Comparison of ENCODE assay signal across 15 mouse cellular contexts in the genomic region with DNA sequence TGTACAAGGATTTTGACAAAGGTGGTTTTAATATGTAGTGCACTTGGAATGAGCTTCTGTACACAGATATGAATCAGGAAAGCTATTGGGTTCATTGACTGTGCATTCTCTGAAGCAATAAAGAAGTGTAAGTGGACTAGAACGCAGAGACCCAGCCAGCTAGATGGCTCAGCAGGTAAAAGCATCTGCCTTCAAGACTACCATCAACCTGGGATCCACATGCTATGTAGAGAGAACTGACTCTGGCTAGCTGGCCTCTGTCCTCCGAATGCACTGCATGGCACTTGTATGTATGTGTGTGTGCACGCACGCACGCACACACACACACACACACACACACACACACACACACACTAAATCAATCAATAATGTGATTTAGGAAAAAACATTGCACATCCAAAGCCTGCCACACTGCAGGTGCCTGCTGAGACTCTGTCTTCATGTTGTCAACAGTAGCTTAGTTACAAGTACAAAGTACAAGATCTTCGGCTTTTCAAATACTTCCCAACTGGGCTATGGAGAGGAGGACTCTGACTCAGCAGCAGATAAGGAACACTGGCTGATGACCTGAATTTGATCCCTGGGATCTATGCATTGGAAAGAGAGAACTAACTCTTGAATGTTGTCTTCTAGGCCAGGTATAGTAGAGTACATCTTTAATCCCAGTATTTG. TPM values are rescaled to one million over a fixed set of nuclear protein-coding genes. Genes with fewer than 3 reads are reported as not detected.
DNase-seq lines count a peak whose midpoint lies in the region; ATAC-seq and TF ChIP-seq lines count a peak whose summit lies in the region.
"Had no signal": no experiment of that assay in that cellular context is flagged by ENCODE, and none has a peak within 500 bp of the region (broad histone marks: within the 10 kb centered on the region; RNA-seq: fewer than 3 reads in every experiment).

No protein-coding gene starts in this region.

- ATAC-seq in embryonic facial prominence, embryonic 15.5 days (ENCODE audit: insufficient number of reproducible peaks, low FRiP score, low TSS enrichment, low read depth), result no peak
- peak; percentile 73 for ATAC-seq in stomach, embryonic 15.5 days (ENCODE audit: insufficient read depth, low FRiP score, low read depth)

- peaks cover 18% of the 10 kb centered on the region for H3K4me1 ChIP-seq in embryonic facial prominence, embryonic 15.5 days
- 0 out of 2 replicates have a peak, but pooled peaks cover 4% of the 10 kb centered on the region for H3K4me1 ChIP-seq in stomach, embryonic 15.5 days
- no peaks in the 10 kb centered on the region for H3K4me1 ChIP-seq in thymus, adult 2 months (replicated peaks; ENCODE audit: control insufficient read depth, insufficient read depth, low read length)

- H3K27me3 ChIP-seq in embryonic facial prominence, embryonic 15.5 days, result no peaks in the 10 kb centered on the region
- no peaks in the 10 kb centered on the region for H3K27me3 ChIP-seq in stomach, embryonic 15.5 days (replicated peaks)
- H3K27me3 ChIP-seq in thymus, adult 2 months (ENCODE audit: control insufficient read depth, insufficient read depth, low read length), result no peaks in the 10 kb centered on the region

- peak; percentile 20 for DNase-seq in kidney, adult 9 months
- no peak for DNase-seq in kidney, adult 11 months
- DNase-seq in large intestine, adult 2 months (ENCODE audit: low read depth, low spot score), result peak; percentile 72
- no peak for DNase-seq in adrenal gland, postnatal 25 days
- no peak for DNase-seq in thymus, adult 2 months
- DNase-seq: cerebellum, postnatal 25 days; heart, postnatal 10 days; lung, adult 18-20 months; lung, postnatal 4 days; midbrain, embryonic 14.5 days; thymus, postnatal 25 days had no signal

- WGBS in embryonic facial prominence, embryonic 15.5 days, result 85% methylated on average over 6 of the region's 6 CpGs
- WGBS in large intestine, adult 2 months, result 46% methylated on average over 6 of the region's 6 CpGs
- WGBS in stomach, embryonic 15.5 days, result 86% methylated on average over 6 of the region's 6 CpGs
- WGBS in thymus, adult 2 months, result 90% methylated on average over 6 of the region's 6 CpGs

- TF ChIP-seq CTCF in thymus, adult 2 months (IDR thresholded peaks at IDR 0.05; ENCODE audit: borderline replicate concordance, control insufficient read depth, extremely low read depth, insufficient read depth, low read length, poor library complexity), result no peak

- no peaks in the 10 kb centered on the region for H3K9me3 ChIP-seq in embryonic facial prominence, embryonic 15.5 days (replicated peaks)
- H3K9me3 ChIP-seq in stomach, embryonic 15.5 days, result no peaks in the 10 kb centered on the region
- H3K9me3 ChIP-seq: forebrain, embryonic 12.5 days had no signal

- no peak overlapping the region for H3K4me3 ChIP-seq in embryonic facial prominence, embryonic 15.5 days (replicated peaks)
- no peak overlapping the region for H3K4me3 ChIP-seq in stomach, embryonic 15.5 days (replicated peaks)
- no peak overlapping the region for H3K4me3 ChIP-seq in thymus, adult 2 months (ENCODE audit: control insufficient read depth, insufficient read depth, low read length)
- H3K4me3 ChIP-seq: forebrain, embryonic 12.5 days; left cerebral cortex, adult 2 months had no signal

- TF ChIP-seq POLR2A in thymus, adult 2 months (IDR thresholded peaks at IDR 0.05; ENCODE audit: control insufficient read depth, extremely low read depth, insufficient read depth, low read length, poor library complexity), result no peak

- H3K9ac ChIP-seq in embryonic facial prominence, embryonic 15.5 days, result no peak overlapping the region
- no peak overlapping the region for H3K9ac ChIP-seq in stomach, embryonic 15.5 days
- H3K9ac ChIP-seq: forebrain, embryonic 12.5 days had no signal

- H3K36me3 ChIP-seq in embryonic facial prominence, embryonic 15.5 days, result no peaks in the 10 kb centered on the region
- no peaks in the 10 kb centered on the region for H3K36me3 ChIP-seq in stomach, embryonic 15.5 days
- no peaks in the 10 kb centered on the region for H3K36me3 ChIP-seq in thymus, adult 2 months (ENCODE audit: control insufficient read depth, insufficient read depth, low read length)
- H3K36me3 ChIP-seq: forebrain, embryonic 12.5 days had no signal

- H3K4me2 ChIP-seq in embryonic facial prominence, embryonic 15.5 days (replicated peaks), result no peak overlapping the region
- H3K4me2 ChIP-seq in stomach, embryonic 15.5 days, result no peak overlapping the region
- H3K4me2 ChIP-seq: forebrain, embryonic 12.5 days had no signal

- H3K27ac ChIP-seq in embryonic facial prominence, embryonic 15.5 days (replicated peaks), result peak overlapping the region; percentile 29; the same call in 1 of the 2 replicates
- H3K27ac ChIP-seq in stomach, embryonic 15.5 days, result peak overlapping the region; percentile 31; the same call in 1 of the 2 replicates
- no peak overlapping the region for H3K27ac ChIP-seq in thymus, adult 2 months (ENCODE audit: control insufficient read depth, insufficient read depth, low read length)
- H3K27ac ChIP-seq: forebrain, embryonic 12.5 days; left cerebral cortex, adult 2 months had no signal

RNA-seq across cellular contexts. Expression of gene 1110051M20Rik, which starts 57.1 kb away (rescaled TPM):
- 61.0 and 68.0 TPM in 2 replicates for polyA plus RNA-seq in embryonic facial prominence, embryonic 15.5 days (2015; fragmentation: Nextera tagmentation; extraction: Ambion mirVana)
- polyA plus RNA-seq in large intestine, adult 2 months (2012; rRNA removed), result 8.4 and 8.5 TPM in 2 replicates
- 39.0 and 42.4 TPM in 2 replicates for polyA plus RNA-seq in stomach, embryonic 15.5 days (2015; fragmentation: Nextera tagmentation; extraction: Ambion mirVana)
- total RNA-seq in adrenal gland, postnatal 25 days (2021), result 13.6 and 20.7 TPM in 2 replicates
- polyA plus RNA-seq in thymus, adult 2 months (2012; rRNA removed), result 10.3 and 11.9 TPM in 2 replicates

Comparison
In these comparisons a context has a peak if more than half of its experiments do, and no peak if none do; other contexts are left out.
1. DNase-seq: peak in kidney, adult 9 months (single experiment) and large intestine, adult 2 months (single experiment); none in kidney, adult 11 months (single experiment), adrenal gland, postnatal 25 days (single experiment) and thymus, adult 2 months (single experiment).